Mouse (Mus musculus) gastrocnemius, postnatal 4 days (tissue): ENCODE data around the gene 3110082I17Rik. TPM values are rescaled to one million over a fixed set of nuclear protein-coding genes. Genes with fewer than 3 reads are reported as not detected.

ENCODE experiments used
- DNase-seq, 2 experiments: peaks; one replicate each; pipeline ENCODE4 v3.0.0; 2021 to 2022; ENCODE audit warnings: low spot score in 2 of 2, mixed read lengths in 2 of 2
- total RNA-seq, 2 experiments: library from RNA; stranded (reverse); gene quantifications; 2 replicates each; pipeline ENCODE4 v1.2.3; 2021

Gene 3110082I17Rik
- total RNA-seq, 2 experiments from 2014 or later = 12.3 to 12.6 TPM

DNA sequence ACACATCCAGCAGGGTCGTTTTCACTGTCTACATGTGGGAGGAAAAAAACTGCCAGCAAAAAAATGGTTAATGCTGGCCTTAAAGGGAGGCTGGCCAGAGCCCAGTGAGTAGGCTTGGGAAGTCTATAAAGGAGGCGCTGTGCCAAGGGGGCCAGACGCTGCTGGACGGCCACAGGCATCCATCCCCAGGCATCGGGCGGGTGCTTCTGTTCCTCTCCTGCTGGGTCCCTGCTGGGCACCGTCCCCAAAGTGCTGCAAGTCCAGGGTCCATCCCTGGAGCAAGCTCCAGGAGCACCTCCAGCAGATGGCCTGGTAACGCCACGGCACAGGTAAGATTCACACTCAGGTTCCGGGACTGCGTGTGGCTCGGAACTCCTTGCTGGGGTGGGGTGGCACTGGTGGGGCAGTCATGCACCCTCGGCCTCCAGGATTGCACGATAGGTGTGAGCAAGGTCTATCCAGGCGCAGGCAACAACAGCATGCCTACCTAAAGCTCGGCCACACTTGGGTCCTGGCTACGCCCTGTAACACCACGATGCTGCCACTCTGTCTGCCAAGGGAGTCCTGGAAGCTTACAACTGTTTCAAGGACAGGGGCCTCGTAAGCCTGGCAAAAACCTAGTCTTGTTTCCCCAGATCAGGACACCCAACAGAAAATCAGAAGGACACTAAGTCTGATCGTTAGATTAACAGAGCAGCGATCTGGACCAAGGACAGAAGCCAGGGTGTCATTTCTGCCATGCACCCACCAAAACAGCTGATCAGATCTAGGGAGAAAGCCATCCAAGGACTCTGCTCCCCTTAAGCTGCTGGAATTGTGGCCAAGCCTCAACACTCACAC is 37.1 kb downstream of the 3110082I17Rik start, which contains the start of gene Gper1:
Gper1 (plus strand) TSS at position 126 of the 840 bp plus-strand sequence.
- DNase-seq = peak; percentile 53 to 79

DNA sequence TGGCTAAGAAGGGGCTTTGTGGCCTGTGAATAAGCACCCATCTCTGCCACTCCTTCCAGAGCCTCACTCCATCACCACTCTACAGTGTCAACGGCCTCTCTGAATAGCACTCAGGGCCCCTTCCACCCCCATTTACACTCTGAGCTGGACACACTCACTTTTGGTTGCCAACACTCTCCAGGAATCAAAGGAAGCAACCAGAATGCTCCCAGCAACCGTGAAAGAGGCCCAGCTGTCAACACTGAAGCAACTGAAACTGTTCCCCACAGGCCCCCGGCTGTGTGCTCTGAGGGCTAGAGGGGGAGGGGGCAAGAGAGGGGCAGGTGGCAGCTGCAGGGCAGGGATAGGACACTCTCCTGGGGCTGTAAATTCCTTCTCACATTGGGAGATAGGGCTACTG is 41.7 kb downstream of the 3110082I17Rik start:
- DNase-seq = no peak

DNA sequence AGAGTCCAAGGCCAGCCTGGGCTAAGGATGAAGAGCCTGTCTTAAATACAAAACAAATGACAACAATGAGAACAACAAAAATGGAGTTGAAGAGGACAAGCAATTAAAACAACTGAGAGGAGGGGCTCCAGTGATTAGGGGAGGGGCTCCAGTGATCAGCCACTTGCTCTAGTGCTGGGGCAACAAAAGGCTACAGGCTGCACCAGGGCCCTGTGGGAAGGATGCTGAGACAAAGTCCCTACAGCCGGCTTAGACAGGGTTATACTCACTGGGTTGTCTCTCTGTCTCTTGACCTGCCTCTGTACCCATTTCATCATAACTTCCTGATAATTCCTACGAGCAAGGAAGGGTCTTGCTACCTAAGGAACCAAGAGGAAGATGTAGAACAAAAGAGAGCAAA is 42.2 kb downstream of the 3110082I17Rik start:
- no peak for DNase-seq

DNA sequence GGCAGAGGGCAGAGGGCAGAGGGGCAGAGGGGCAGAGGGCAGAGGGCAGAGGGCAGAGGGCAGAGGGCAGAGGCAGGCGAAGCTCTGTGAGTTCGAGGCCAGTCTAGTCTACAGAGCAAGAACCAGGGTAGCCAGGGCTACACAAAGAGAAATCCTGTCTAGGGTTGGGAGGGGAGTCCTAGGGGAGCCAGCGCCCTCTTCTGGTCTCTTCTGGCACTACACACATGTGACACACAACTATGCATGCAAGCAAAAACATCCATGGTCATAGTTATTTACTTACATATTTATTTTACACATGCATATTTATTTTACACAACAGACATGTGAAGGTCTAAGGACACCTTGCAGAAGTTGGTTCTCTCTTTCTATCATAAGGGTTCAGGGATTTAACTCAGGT is 42.8 kb downstream of the 3110082I17Rik start:
- DNase-seq = no peak

DNA sequence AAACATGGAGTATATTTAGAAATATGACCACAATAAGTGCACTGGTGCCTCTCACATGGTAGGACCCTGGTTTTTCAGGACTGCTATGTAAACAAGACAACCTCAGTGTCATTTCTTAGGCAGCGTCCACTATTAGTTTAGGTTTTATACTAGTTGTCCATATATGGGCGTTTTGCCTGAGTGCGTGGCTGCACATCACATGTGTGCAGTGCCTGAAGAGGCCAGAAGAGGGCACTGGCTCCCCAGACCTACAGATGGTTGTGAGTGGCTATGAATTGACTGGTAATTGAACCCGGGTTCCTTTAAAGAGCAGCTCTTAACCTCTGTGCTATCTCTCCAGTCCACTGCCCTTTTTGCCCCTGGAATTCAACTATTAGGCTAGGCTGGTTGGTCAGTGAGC is 43.4 kb downstream of the 3110082I17Rik start:
- no peak for DNase-seq

DNA sequence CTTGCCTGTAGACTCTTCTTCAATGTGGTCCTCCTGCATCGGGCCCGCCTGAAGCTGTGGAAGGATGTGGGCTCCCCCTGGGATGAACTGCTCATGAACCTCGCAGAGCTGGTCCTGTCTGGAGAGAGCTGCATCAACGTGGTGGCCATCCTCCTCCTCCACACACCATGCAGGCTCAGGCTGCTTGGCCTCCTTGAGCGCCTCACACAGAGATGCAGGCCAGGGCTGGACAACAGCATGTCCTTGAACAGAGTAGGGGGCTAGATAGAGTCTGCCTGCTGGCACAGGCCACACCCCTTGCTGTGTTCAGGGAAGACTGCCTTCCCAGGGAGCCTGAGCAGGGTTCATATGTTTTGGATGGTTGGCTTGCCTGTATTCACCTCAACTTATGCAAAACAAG is 45.3 kb downstream of the 3110082I17Rik start:
- no peak for DNase-seq

DNA sequence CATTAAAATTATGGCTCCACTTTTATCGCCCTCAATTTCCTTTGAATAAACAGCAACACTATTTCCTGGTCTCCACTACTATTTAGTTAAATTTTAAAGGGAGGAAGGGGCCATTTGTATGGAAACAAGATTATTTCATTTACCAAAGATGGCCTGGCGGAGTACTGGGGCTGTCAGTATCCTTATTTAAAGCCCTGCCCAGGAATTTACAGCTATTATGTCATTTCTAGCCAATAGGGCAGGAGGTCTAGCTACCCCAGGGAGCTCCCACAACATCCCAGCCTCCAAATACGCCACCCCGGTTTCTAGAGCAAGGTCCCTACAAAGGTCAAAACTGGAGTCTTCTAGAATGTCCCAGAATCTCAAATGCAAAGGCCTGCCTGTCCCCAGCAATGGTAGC is 46.8 kb downstream of the 3110082I17Rik start:
- DNase-seq = no peak

DNA sequence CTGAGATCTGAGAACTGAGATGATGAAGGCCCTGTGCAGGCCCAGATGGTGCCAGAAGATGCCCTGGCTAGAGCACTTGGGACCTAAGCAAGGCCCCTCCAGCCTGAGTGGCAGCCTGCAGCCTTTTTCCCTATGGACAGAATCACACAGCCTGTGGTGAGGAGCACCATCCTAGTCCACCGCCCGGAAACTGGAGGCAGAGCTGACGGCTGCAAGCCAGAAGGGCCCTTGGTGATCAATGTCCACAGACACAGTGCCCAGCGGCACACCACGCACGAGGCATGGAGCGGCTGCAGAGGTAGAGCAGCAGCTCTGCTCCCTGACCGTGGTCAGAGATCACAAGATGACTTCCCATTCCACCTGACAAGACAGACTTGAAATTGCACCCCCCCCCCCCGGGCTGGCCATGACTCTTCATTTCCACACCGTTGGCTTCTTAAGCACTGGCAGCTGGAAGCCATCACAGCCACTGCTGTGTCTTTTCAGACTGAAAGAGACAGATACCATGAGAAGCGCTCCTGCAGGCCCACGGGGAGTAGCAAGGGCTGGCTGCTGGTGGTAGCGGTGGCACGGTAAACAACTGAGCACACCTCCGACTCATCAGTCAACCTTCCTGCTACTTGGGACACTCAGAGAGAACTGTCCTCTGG is 48.5 kb downstream of the 3110082I17Rik start:
- no peak for DNase-seq

DNA sequence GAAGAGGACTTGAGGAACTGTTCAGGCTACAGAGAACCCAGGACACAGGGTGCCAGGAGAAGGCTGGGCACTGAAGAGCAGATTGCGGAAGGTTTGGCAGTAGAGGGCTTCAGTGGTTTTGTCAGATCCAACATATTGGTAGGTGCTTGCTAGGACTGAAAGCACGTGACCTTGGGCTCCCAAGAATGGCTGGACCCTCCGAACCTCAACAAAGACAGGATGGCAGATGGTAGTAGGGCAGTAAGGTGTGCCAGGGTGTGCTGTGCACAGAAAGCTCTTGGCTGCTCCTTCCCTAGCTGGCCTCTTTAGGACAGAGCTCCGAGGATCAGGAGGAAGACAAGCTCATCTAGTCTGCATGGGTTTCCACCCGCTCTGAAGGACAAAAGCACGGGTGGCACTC is 49.2 kb downstream of the 3110082I17Rik start:
- no peak for DNase-seq

DNA sequence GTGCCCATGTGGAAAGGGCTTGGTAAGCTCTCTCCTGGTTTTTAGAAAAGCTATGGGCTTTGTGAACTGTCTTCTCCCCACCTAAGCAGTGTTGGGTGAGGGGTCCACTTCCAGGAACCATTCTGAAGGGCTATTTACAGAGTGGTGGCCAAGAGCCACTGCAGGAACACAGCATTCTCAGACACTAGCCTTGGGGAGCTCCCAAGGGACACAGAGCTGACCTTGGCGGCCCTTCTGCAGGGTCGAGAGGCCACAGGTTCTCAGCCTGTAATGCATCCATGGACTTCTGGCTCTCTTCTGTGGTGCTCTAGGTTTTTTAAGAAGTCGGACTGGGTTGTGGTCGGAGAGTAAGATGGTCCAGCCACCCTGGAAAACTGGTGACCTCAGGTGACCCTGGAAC is 50.3 kb downstream of the 3110082I17Rik start:
- no peak for DNase-seq

DNA sequence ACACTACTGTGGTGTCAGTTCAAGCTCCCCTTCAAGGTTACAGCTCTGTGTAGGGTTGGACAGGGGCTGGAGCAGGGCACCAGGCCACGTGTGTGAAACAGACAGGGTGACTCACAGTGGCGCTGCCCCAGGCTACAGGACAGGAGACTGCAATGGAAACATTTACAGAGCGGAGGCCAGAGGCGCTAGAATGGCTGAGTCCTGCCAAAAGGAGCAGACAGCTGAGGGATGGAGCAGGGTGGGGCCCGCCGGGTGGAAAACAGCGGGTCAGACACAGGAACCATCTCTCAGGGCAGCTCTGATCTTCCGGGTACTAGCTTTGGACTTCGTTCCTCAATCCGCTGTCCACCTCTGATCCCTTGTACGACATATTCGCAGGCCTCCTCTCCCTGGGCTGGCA is 50.9 kb downstream of the 3110082I17Rik start:
- DNase-seq = peak; percentile 55 to 84

DNA sequence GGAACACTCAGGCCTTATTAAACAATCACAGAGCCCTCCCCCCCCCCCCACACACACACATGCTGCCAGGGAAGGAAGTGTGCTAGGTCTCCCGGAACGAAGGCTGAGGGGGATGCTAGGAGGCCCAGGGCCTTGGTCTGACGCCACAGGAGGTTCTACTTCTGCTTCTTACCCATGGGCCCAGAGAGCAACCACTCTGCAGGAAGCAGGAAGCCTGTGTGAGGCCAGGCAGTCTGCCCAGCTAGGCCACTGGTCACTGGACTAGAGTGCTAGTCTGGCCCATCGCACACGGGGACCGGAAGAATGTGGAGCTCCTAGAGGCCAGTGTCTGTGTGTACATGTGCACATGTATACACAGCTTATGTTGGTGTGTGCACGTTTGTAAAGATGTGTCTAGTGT is 51.8 kb downstream of the 3110082I17Rik start:
- no peak for DNase-seq

DNA sequence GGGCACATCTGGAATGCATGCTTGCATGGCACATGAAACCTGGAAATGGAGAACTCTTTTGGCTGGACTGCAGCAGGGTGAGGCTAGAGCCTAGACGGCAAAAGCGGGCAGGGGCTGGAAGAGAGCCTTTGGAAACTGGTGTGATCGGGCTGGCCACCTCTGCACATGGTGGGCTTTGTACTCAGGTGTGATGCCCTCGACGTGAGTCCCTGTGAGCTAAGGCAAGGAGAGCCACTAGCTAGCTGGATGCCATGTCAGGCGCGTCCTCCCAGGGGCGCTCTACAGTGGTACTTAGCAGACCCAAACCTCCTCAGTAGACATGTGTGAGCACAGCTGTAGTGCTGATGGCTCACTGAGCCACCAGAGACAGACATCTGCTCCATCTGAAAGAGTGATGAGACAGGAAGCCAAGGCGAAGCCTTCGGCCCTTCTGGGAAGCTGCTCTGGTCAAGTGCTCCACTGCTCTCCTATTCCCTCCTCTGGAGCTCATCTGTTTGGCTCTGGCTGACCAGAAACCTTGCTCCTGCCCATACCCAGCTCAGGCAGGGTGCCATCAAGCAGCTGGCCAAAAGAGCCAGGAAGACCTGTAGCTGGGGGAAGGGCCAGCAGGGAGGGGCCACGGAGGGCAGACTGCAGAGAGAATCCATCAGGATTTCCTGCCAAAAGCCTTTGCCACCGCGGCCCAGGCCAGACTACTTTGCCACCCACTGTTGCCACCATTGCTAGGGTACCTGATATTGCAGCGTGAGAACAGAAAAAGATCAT is 53.0 kb downstream of the 3110082I17Rik start:
- DNase-seq = peak in 1 of 2 experiments; percentile 58

DNA sequence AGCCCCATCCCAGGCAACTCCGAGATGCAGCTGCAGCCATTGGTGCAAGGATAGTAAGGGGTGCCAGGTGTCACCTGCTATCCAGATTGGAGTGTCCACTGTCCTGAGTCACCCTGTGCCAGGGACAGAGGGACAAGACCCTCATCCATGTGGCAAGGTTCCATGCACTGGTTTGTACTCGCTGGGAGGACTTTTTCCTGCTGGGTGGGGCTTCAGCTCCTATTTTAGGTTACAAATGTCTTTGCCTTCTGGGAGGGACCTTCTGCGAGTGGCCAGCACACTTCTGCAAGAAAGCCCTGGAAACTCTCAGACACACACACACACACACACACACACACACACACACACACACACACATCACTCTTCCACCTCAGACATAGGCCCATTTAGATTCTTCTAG is 54.4 kb downstream of the 3110082I17Rik start:
- DNase-seq = no peak

DNA sequence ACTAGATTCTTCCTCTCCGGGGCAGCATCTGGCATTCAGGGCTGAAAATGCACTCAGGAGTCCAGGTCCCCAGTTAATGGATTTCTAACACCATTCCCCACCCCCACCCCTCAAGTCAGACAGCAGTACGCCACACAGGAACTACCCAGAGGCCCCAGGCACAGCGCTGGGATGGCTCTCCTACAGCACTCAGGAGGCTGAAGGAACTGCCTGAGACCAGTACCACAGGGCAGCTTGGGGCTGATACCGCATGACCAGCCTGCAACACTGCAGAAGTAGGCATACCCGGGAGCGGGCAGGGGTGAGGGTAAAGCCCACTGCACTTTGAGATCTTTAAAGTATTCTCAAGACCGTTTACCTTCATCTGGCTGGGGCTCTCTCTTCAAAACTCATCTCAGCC is 54.8 kb downstream of the 3110082I17Rik start:
- DNase-seq = no peak

DNA sequence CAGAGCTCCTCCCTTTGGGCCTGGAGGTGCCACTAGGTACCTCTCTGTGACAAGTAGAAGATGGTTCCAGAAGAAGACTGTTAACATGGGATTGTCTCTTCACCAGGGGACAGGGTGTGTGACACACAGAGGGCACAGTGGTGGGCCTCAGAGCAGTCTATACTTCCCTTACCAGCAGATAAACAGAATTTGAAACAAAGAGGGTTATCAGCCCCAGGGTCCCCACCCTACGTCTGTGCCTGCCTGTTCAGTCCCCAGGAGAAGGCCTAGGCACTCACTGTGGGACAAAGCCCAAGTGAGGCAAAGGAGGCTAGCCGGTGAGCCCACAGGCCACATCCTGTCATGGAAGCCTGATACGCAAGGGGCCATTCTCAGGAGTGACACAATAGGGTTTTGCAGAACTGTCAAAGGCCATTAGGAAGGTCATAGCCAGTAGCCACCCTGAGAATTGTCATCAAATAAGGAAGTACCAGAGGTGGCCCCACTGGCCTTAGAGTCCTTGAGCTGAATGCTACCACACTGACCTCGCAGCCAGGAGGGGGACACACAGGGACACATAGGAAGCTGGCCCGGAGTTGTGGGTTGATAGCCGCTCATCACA is 55.4 kb downstream of the 3110082I17Rik start, which contains the start of gene C130050O18Rik:
C130050O18Rik (plus strand) TSS at position 480 of the 601 bp plus-strand sequence.
- no peak for DNase-seq

DNA sequence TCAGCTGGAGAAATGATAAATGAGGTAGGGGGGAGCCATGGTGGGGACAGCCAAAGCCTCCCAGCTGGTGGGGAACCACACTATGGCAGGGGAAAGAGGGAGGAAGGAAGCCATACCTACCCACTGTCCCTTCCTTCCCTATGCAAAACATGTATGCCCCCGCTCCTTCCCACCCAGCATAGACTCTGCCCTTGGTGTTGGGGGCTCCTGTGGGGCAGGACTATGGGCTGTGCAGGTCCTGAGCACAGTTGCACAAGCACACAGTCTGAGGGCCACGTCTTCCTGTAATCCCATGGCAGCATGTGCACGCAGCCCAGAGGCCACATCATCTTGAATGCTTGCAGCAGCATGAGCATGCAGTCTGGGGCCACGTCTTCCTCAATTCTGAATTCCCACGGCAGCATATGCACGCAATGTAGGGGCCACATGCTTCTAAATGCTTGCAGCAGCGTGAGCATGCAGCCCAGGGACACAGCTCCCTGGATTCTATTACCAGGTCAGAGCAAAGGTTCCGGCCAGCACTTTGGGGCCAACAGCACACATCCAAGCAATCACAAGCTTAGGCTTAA is 56.6 kb downstream of the 3110082I17Rik start:
- DNase-seq = no peak

DNA sequence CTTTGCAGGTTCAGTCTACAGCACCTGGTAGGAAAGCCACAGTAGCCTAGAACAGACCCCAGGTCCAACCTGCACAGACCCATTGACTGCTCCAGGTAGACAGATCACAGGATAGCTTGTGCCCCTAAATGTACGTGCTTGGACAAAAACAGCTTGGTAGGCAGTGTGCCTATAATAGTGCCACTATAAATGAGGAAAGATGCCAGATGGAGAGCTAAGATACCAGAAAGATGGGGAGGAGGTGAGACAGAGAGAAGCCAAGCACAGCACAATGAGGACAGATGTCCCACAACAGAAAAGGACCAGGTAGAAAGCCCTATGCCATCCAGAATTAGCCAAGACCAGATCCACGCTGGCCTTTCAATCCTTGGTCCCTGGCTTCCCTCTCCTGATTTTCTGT is 58.2 kb downstream of the 3110082I17Rik start:
- DNase-seq = no peak

DNA sequence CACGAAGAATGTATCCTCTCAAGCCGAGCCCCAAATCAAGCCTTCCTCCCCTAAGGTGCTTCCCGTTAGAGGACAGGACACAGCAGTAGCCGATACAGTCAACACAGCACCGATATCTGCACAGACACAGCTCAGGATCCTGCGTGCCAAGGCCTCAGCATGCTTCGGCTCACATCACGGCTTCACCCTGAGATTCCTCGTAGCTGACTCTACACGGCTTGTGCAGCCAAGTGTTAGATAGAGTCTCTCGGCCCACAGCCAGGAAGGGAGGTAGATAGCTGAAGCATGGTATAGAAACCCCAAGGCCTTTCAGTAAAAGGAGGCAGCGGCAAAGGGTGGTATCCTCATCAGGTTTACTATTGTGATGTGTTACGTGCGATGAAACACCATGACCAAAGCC is 60.3 kb downstream of the 3110082I17Rik start:
- no peak for DNase-seq

DNA sequence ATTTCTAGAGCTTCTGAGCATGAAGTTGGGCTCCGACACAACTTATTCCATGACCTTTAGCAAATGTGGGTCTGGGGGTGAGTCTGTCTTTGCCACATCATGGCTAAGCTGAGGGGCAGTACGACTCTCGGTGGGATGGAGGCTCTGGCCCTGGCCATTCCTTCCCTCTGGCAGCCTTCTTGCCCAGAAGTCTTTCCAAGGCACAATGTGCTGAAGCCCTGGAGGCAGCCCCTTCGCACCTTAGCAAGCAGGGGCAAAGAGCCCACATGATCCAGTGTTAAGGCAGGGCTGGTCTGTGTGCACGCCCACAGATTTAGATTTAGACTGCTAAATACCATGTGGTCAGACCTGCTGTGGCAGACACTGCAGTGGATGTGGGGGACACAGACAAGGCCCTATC is 61.5 kb downstream of the 3110082I17Rik start:
- no peak for DNase-seq
